Mouse (Mus musculus) T-cell, adult 2 months (primary cell): ENCODE measurements around the gene Rdh16.
"Not testable (repeated sequence)": the region's sequence is repeated elsewhere in the genome, so short reads cannot be mapped to it uniquely, and the experiment has no call there.

ENCODE experiments used
- DNase-seq: peaks from one replicate; pipeline ENCODE4 v3.0.0; 2022; ENCODE audit warnings: low spot score

Gene Rdh16

GRCm38 (mm10) chr10:127834186-127834585, 33.2 kb downstream of the Rdh16 start:
- not testable (repeated sequence) for DNase-seq

- DNase-seq, result no peak
These were observed 34.3 kb downstream of the Rdh16 start for GRCm38 (mm10) chr10:127835292-127835691.

GRCm38 (mm10) chr10:127837793-127838192, 36.8 kb downstream of the Rdh16 start:
- not testable (repeated sequence) for DNase-seq

GRCm38 (mm10) chr10:127838539-127838938, 37.6 kb downstream of the Rdh16 start:
- no peak for DNase-seq

GRCm38 (mm10) chr10:127840776-127841175, 39.8 kb downstream of the Rdh16 start:
- no peak for DNase-seq

GRCm38 (mm10) chr10:127845945-127846344, 45.0 kb downstream of the Rdh16 start:
- DNase-seq, result not testable (repeated sequence)

- no peak for DNase-seq
These were observed 47.1 kb downstream of the Rdh16 start for GRCm38 (mm10) chr10:127848089-127848488.

- DNase-seq, result no peak
These were observed 48.7 kb downstream of the Rdh16 start, which contains the start of gene Rdh19 for GRCm38 (mm10) chr10:127849628-127850027. Gene Rdh19, plus strand, starts transcription at chr10:127849928.

GRCm38 (mm10) chr10:127856376-127856775, 55.4 kb downstream of the Rdh16 start:
- no peak for DNase-seq

- DNase-seq, result no peak
These were observed 64.0 kb downstream of the Rdh16 start for GRCm38 (mm10) chr10:127864931-127865330.

- no peak for DNase-seq
These were observed 65.3 kb downstream of the Rdh16 start, which contains the start of gene Rdh16f2 for GRCm38 (mm10) chr10:127866232-127866631. Gene Rdh16f2, plus strand, starts transcription at chr10:127866474.

- no peak for DNase-seq
These were observed 71.5 kb downstream of the Rdh16 start for GRCm38 (mm10) chr10:127872484-127872883.

- no peak for DNase-seq
These were observed 76.7 kb downstream of the Rdh16 start for GRCm38 (mm10) chr10:127877681-127878080.

- DNase-seq, result no peak
These were observed 77.5 kb downstream of the Rdh16 start for GRCm38 (mm10) chr10:127878262-127879057.

- DNase-seq, result no peak
These were observed 78.3 kb downstream of the Rdh16 start for GRCm38 (mm10) chr10:127879155-127879688.

GRCm38 (mm10) chr10:127881041-127881440, 80.1 kb downstream of the Rdh16 start:
- DNase-seq, result no peak

- no peak for DNase-seq
These were observed 85.6 kb downstream of the Rdh16 start for GRCm38 (mm10) chr10:127886551-127886950.

- DNase-seq, result no peak
These were observed 86.0 kb downstream of the Rdh16 start for GRCm38 (mm10) chr10:127886971-127887370.

GRCm38 (mm10) chr10:127888605-127889004, 87.7 kb downstream of the Rdh16 start, which contains the start of gene Rdh7:
Gene Rdh7, minus strand, starts transcription at chr10:127888817.
- no peak for DNase-seq

- DNase-seq, result no peak
These were observed 90.5 kb downstream of the Rdh16 start for GRCm38 (mm10) chr10:127891481-127891880.

GRCm38 (mm10) chr10:127893163-127894022, 92.4 kb downstream of the Rdh16 start:
- peak; percentile 34 for DNase-seq
